Mouse (Mus musculus) kidney, embryonic 14.5 days (tissue): ENCODE measurements around the gene Emilin2. TPM values are rescaled to one million over a fixed set of nuclear protein-coding genes. Genes with fewer than 3 reads are reported as not detected.

Experiments
- ATAC-seq: fragments of 200-750 bp; cut with Nextera tagmentation; 2 replicates; pipeline ENCODE4 v1.8.0; 2017; ENCODE audit warnings: moderate number of reproducible peaks, mild to moderate bottlenecking, moderate TSS enrichment, moderate library complexity; ENCODE audit not compliant: low FRiP score, low TSS enrichment
- H3K27ac ChIP-seq: fragments of 300-500 bp; sonication (generic); 2 replicates; pipeline ENCODE4 v1.5.1; 2014; ENCODE audit warnings: low read depth, mild to moderate bottlenecking, low read length, moderate library complexity, mixed read lengths
- H3K27me3 ChIP-seq: fragments of 300-500 bp; sonication (generic); 2 replicates; pipeline ENCODE4 v1.6.1; 2014; ENCODE audit warnings: mild to moderate bottlenecking, low read length; ENCODE audit not compliant: control insufficient read depth, insufficient read depth
- H3K36me3 ChIP-seq: fragments of 300-500 bp; sonication (generic); 2 replicates; pipeline ENCODE4 v1.6.1; 2014; ENCODE audit warnings: low read length, mixed read lengths; ENCODE audit not compliant: control insufficient read depth, insufficient read depth
- H3K4me1 ChIP-seq: fragments of 300-500 bp; sonication (generic); 2 replicates; pipeline ENCODE4 v1.6.1; 2014; ENCODE audit warnings: low read length, mixed read lengths; ENCODE audit not compliant: control insufficient read depth, insufficient read depth
- H3K4me2 ChIP-seq: fragments of 300-500 bp; sonication (generic); replicated peaks from 2 replicates; pipeline ENCODE4 v1.6.1; 2014; ENCODE audit warnings: low read depth, mild to moderate bottlenecking, low read length
- H3K4me3 ChIP-seq: fragments of 300-500 bp; sonication (generic); 2 replicates; pipeline ENCODE4 v1.5.1; 2014; ENCODE audit warnings: mild to moderate bottlenecking, low read length
- H3K9ac ChIP-seq: fragments of 300-500 bp; sonication (generic); 2 replicates; pipeline ENCODE4 v1.6.1; 2014; ENCODE audit warnings: low read depth, mild to moderate bottlenecking, low read length, moderate library complexity
- H3K9me3 ChIP-seq: fragments of 300-500 bp; sonication (generic); 2 replicates; pipeline ENCODE4 v1.6.1; 2016; ENCODE audit warnings: low read length; ENCODE audit not compliant: control insufficient read depth
- WGBS: fragments of 180-500 bp; shearing (Covaris S2); extraction: QIAGEN DNeasy Blood & Tissue Kit; methylation state at CpG from one replicate; pipeline ENCODE4 v1.1.7; 2014; 5-methylcytosine and 5-hydroxymethylcytosine counted together
- polyA plus RNA-seq: library from polyadenylated mRNA; unstranded; fragments of >200 nt; fragmentation: Nextera tagmentation; extraction: Ambion mirVana; gene quantifications from 2 replicates; pipeline ENCODE4 v1.2.1, GENCODE M21; 2014

Gene Emilin2
- polyA plus RNA-seq, 1 experiment from 2014 or later, result 2.7 TPM

- Histone ChIP-seq H3K4me3 (no peak overlapping the region), H3K27ac (no peak overlapping the region; the same call in 1 of the 2 replicates), H3K9ac (no peak overlapping the region), H3K36me3 (peaks cover 3% of the 10 kb centered on the region), H3K9me3 (no peaks in the 10 kb centered on the region), H3K27me3 (no peaks in the 10 kb centered on the region), H3K4me1 (peaks cover 13% of the 10 kb centered on the region), H3K4me2 (no peak overlapping the region)
- ATAC-seq, result no peak
- WGBS, result 74% methylated on average over 6 of the region's 6 CpGs
Observed at GRCm38 (mm10) chr17:71211962-71212646, 99.7 kb downstream of the Emilin2 start.

- WGBS, result 79% methylated on average over 3 of the region's 3 CpGs
- no peak for ATAC-seq
- H3K4me3 ChIP-seq, result no peak overlapping the region
- H3K27ac ChIP-seq, result no peak overlapping the region
- H3K4me2 ChIP-seq, result no peak overlapping the region
- no peaks in the 10 kb centered on the region for H3K36me3 ChIP-seq
- no peaks in the 10 kb centered on the region for H3K9me3 ChIP-seq
- no peaks in the 10 kb centered on the region for H3K27me3 ChIP-seq
- no peak overlapping the region for H3K9ac ChIP-seq
- H3K4me1 ChIP-seq, result peaks cover 13% of the 10 kb centered on the region
Observed at GRCm38 (mm10) chr17:71209936-71210335, 101.8 kb downstream of the Emilin2 start.

DNA sequence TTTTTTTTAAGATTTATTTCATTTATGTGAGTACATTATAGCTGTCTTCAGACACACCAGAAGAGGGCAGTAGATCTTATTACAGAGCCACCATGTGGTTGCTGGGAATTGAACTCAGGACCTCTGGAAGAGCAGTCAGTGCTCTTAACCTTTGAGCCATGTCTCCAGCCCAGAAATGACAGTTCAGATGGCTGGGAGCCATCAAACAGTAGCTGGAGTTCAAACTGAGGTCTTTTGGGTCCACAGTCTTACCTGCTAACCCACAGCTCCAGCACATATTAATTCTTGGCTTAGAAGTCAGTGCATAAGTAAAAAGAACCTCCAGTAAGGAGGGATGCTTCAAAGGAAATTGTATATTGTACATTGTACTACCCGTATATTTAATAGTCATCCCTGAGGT lies 102.9 kb downstream of the Emilin2 start:
- Histone ChIP-seq H3K4me1 (peaks cover 13% of the 10 kb centered on the region), H3K9me3 (no peaks in the 10 kb centered on the region), H3K36me3 (no peaks in the 10 kb centered on the region), H3K27me3 (no peaks in the 10 kb centered on the region), H3K9ac (no peak overlapping the region), H3K4me3 (no peak overlapping the region), H3K27ac (no peak overlapping the region), H3K4me2 (no peak overlapping the region)
- WGBS, result 91% methylated on average over 1 of the region's 1 CpGs
- ATAC-seq, result no peak

GRCm38 (mm10) chr17:71208376-71208775 lies 103.4 kb downstream of the Emilin2 start:
- 91% methylated on average over 1 of the region's 1 CpGs for WGBS
- Histone ChIP-seq H3K9me3 (no peaks in the 10 kb centered on the region), H3K27me3 (no peaks in the 10 kb centered on the region), H3K4me2 (no peak overlapping the region), H3K27ac (no peak overlapping the region), H3K4me1 (peaks cover 9% of the 10 kb centered on the region), H3K4me3 (no peak overlapping the region), H3K36me3 (no peaks in the 10 kb centered on the region), H3K9ac (no peak overlapping the region)
- ATAC-seq, result no peak

GRCm38 (mm10) chr17:71207268-71207667 lies 104.5 kb downstream of the Emilin2 start:
- Histone ChIP-seq H3K36me3 (no peaks in the 10 kb centered on the region), H3K4me3 (no peak overlapping the region), H3K27ac (no peak overlapping the region), H3K4me1 (peaks cover 9% of the 10 kb centered on the region), H3K27me3 (no peaks in the 10 kb centered on the region), H3K9ac (no peak overlapping the region), H3K9me3 (no peaks in the 10 kb centered on the region), H3K4me2 (no peak overlapping the region)
- no peak for ATAC-seq
- WGBS, result 87% methylated on average over 3 of the region's 3 CpGs

- WGBS, result 70% methylated on average over 12 of the region's 12 CpGs
- H3K4me1 ChIP-seq, result peaks cover 2% of the 10 kb centered on the region; the same call in 1 of the 2 replicates
- H3K4me3 ChIP-seq, result no peak overlapping the region
- no peaks in the 10 kb centered on the region for H3K9me3 ChIP-seq
- no peak overlapping the region for H3K27ac ChIP-seq
- no peaks in the 10 kb centered on the region for H3K36me3 ChIP-seq
- H3K9ac ChIP-seq, result no peak overlapping the region
- ATAC-seq, result no peak
- no peak overlapping the region for H3K4me2 ChIP-seq
- H3K27me3 ChIP-seq, result no peaks in the 10 kb centered on the region
Observed at GRCm38 (mm10) chr17:71206136-71206893, 105.5 kb downstream of the Emilin2 start.

DNA sequence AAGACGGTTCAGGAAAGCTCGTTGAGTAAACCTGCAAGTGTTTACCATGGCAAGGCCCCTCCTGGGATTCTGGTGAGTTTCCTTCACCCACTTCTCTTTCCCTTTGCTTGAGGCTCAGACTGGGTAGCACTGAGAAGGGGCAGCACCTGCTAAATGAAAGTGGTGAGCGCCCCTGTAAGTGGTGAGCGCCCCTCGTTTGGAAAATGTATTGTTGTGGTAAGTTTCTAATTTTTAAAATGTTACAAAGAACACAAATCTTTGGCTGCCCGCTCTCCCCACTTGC lies 107.0 kb downstream of the Emilin2 start:
- ATAC-seq, result no peak

DNA sequence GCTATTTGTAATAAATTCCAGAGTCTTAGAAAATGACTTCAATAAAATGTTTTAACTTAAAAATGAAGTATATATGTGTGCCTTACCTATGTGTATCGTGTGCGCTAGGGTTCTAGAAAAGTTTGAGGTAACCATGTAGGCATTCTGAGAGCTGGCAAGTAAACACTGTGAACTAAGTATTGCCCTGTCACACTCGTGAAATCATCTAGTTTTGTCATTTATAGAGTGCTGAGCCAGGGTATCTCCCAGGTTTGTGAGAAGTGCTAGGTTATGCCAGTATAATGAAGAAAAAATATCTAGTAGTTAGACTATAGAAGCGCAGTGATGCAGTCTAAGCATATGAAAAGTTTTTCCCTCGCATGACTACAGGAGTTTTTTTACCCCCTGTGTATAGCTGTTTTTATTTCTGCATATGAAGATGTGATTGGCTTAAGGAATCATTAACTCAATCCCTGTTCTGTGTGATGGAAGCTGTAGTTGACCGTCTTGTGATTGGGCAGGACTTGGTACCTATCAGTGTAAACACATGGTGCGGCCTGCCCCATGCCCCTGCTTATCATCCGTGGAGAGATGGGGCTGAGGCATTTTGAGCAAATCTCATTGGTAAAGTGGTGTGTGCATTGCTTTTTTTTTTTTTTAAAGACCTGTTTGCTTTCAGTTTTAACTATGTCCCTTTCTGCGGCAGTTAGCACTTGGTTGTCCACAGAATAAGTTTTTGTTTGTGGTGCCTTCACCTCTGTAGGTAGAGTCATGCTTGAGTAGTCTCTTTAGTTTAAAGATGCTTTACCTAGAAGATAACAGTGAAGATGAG lies 107.6 kb downstream of the Emilin2 start:
- H3K4me1 ChIP-seq, result peaks cover 2% of the 10 kb centered on the region; the same call in 1 of the 2 replicates
- 89% methylated on average over 9 of the region's 9 CpGs for WGBS
- H3K27ac ChIP-seq, result no peak overlapping the region
- no peaks in the 10 kb centered on the region for H3K9me3 ChIP-seq
- no peak for ATAC-seq
- no peaks in the 10 kb centered on the region for H3K27me3 ChIP-seq
- H3K4me2 ChIP-seq, result no peak overlapping the region
- H3K4me3 ChIP-seq, result no peak overlapping the region
- H3K9ac ChIP-seq, result no peak overlapping the region
- H3K36me3 ChIP-seq, result no peaks in the 10 kb centered on the region

More for the DNA sequence above, 107.0 kb downstream of the Emilin2 start:
- Histone ChIP-seq H3K36me3 (no peaks in the 10 kb centered on the region), H3K27me3 (no peaks in the 10 kb centered on the region), H3K4me1 (peaks cover 2% of the 10 kb centered on the region; the same call in 1 of the 2 replicates), H3K4me3 (no peak overlapping the region), H3K9ac (no peak overlapping the region), H3K27ac (no peak overlapping the region), H3K9me3 (no peaks in the 10 kb centered on the region), H3K4me2 (no peak overlapping the region)
- 77% methylated on average over 6 of the region's 6 CpGs for WGBS
